8 mouse cellular contexts compared by ENCODE assay signal in the genomic region with DNA sequence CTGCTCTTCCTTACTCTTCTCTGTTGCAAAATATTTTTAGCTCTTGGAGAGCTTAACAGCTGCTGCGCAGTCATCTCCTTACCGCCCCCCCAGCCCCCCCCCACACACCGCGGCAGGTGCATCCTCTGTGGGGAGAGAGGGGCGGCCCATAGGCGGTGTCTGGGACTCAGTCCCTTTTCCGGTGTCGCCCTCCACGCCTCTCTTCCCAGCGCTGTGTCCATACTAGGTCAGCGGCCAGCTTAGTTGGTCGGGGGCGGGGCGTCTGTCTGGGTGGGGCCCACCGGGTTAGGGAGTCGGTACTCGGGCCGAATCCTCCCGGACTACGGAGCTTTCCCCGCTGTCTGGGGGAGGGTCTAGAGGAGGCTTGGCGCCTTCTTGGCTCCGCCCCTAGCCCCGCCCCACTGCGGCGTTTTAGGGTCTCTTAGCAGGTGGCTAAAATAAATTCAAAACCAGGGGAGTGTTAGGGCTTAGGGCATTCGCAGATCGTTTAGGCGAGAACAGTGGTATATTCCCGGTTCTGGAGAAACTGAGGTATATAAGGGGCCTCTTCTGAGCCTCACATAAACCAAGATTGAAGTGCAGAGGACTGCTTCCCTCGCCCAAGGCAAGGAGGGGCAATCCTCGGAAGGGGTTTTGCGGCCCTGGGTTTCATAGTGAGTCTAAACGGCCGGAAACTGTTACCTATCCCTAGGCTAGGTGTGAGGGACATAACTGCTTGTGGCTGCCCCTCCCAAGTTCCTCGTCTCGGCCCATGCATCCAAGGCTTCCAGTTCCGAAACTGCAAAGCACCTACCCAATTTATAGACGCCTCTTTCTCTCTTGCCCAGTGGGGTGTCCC. TPM values are rescaled to one million over a fixed set of nuclear protein-coding genes. Genes with fewer than 3 reads are reported as not detected.
DNase-seq lines count a peak whose midpoint lies in the region; ATAC-seq and TF ChIP-seq lines count a peak whose summit lies in the region.

No protein-coding gene starts in this region.

- H3K9ac ChIP-seq in hindbrain, embryonic 16.5 days (ENCODE audit: low read depth, low read length) = peak overlapping the region; percentile 86
- H3K9ac ChIP-seq in liver, embryonic 12.5 days = peak overlapping the region; percentile 65

- H3K9me3 ChIP-seq in hindbrain, embryonic 16.5 days (ENCODE audit: control insufficient read depth, low read length) = no peaks in the 10 kb centered on the region
- no peaks in the 10 kb centered on the region for H3K9me3 ChIP-seq in liver, embryonic 12.5 days (replicated peaks)

- H3K27me3 ChIP-seq in cerebellum, adult 2 months (ENCODE audit: control insufficient read depth, insufficient read depth, low read length) = no peaks in the 10 kb centered on the region
- no peaks in the 10 kb centered on the region for H3K27me3 ChIP-seq in hindbrain, embryonic 16.5 days (replicated peaks; ENCODE audit: control insufficient read depth, insufficient read depth, low read length)
- H3K27me3 ChIP-seq in liver, embryonic 12.5 days (replicated peaks) = peaks cover 64% of the 10 kb centered on the region

- peak; percentile 46 for DNase-seq in MEL-GATA-1-ER (ENCODE audit: extremely low read depth, low read depth)
- DNase-seq in cerebellum, adult 2 months = peak; percentile 62 to 67
- DNase-seq in gastrocnemius, postnatal 10 days = peak; percentile 73
- peak; percentile 87 for DNase-seq in naive thymus-derived CD4-positive, alpha-beta T cell, adult 2 months (ENCODE audit: low read depth)
- DNase-seq in thymus, postnatal 0 days (ENCODE audit: low spot score) = peak; percentile 91
- no peak for DNase-seq in frontal cortex, adult 2 months (ENCODE audit: extremely low spot score in 1 of 2, low spot score in 1 of 2)

- TF ChIP-seq POLR2A in cerebellum, adult 2 months (IDR thresholded peaks at IDR 0.05; ENCODE audit: borderline replicate concordance, insufficient read depth, low read length) = no peak

- peak overlapping the region; percentile 60 for H3K4me3 ChIP-seq in cerebellum, adult 2 months (replicated peaks; ENCODE audit: insufficient read depth, low read depth, low read length)
- peak overlapping the region; percentile 73 for H3K4me3 ChIP-seq in hindbrain, embryonic 16.5 days (ENCODE audit: low read length)
- H3K4me3 ChIP-seq in liver, embryonic 12.5 days = peak overlapping the region; percentile 64

- no peak for TF ChIP-seq CTCF in cerebellum, adult 2 months (IDR thresholded peaks at IDR 0.05; ENCODE audit: borderline replicate concordance, insufficient read depth, low read depth, low read length)

- no peaks in the 10 kb centered on the region for H3K36me3 ChIP-seq in hindbrain, embryonic 16.5 days (ENCODE audit: control insufficient read depth, insufficient read depth, low read length)
- H3K36me3 ChIP-seq in liver, embryonic 12.5 days = peaks cover 8% of the 10 kb centered on the region

- peak; percentile 76 for ATAC-seq in hindbrain, embryonic 16.5 days
- peak; percentile 25 for ATAC-seq in liver, embryonic 12.5 days

- peak overlapping the region; percentile 99 for H3K4me2 ChIP-seq in hindbrain, embryonic 16.5 days (ENCODE audit: low read length)
- peak overlapping the region; percentile 94 for H3K4me2 ChIP-seq in liver, embryonic 12.5 days

- 3% methylated on average over 39 of the region's 39 CpGs for WGBS in cerebellum, adult 2 months
- under 1% methylated on average over 39 of the region's 39 CpGs for WGBS in hindbrain, embryonic 16.5 days
- under 1% methylated on average over 39 of the region's 39 CpGs for WGBS in liver, embryonic 12.5 days (ENCODE audit: insufficient replicate concordance)

- peaks cover 5% of the 10 kb centered on the region; the same call in 1 of the 2 replicates for H3K4me1 ChIP-seq in cerebellum, adult 2 months (ENCODE audit: control insufficient read depth, insufficient read depth, low read length)
- H3K4me1 ChIP-seq in hindbrain, embryonic 16.5 days (ENCODE audit: control insufficient read depth, insufficient read depth, low read depth, low read length) = peaks cover 24% of the 10 kb centered on the region
- peaks cover 57% of the 10 kb centered on the region for H3K4me1 ChIP-seq in liver, embryonic 12.5 days

- H3K27ac ChIP-seq in cerebellum, adult 2 months (ENCODE audit: insufficient read depth, low read length) = no peak overlapping the region
- H3K27ac ChIP-seq in hindbrain, embryonic 16.5 days (ENCODE audit: low read depth, low read length) = peak overlapping the region; percentile 87
- peak overlapping the region; percentile 59 for H3K27ac ChIP-seq in liver, embryonic 12.5 days

RNA-seq across cellular contexts. Expression of gene Rasgrp2, which starts 0.5 kb away (rescaled TPM):
- polyA plus RNA-seq in cerebellum, adult 2 months (2012; rRNA removed) = 78.5 and 90.1 TPM in 2 replicates
- 10 to 100 TPM; 30.5 to 31.4 TPM for total RNA-seq in gastrocnemius, postnatal 10 days (2021)
- polyA plus RNA-seq in hindbrain, embryonic 16.5 days (2015; fragmentation: Nextera tagmentation; extraction: Ambion mirVana) = 184 and 232 TPM in 2 replicates
- polyA plus RNA-seq in liver, embryonic 12.5 days (2016; fragmentation: Nextera tagmentation; extraction: Ambion mirVana) = 97.8 and 106 TPM in 2 replicates
- polyA plus RNA-seq in thymus, postnatal 0 days (2015; fragmentation: Nextera tagmentation; extraction: Ambion mirVana) = 195 and 206 TPM in 2 replicates
- polyA plus RNA-seq in frontal cortex, adult 2 months (2012; rRNA removed) = 70.0 and 74.0 TPM in 2 replicates

RNA-seq across cellular contexts. Expression of gene Pygm, which starts 14.5 kb away (rescaled TPM):
- polyA plus RNA-seq in cerebellum, adult 2 months (2012; rRNA removed) = 90.1 and 101 TPM in 2 replicates
- total RNA-seq in gastrocnemius, postnatal 10 days (2021) = 1,000 to 10,000 TPM; 3,066 to 3,425 TPM
- polyA plus RNA-seq in hindbrain, embryonic 16.5 days (2015; fragmentation: Nextera tagmentation; extraction: Ambion mirVana) = 10.2 and 13.2 TPM in 2 replicates
- polyA plus RNA-seq in liver, embryonic 12.5 days (2016; fragmentation: Nextera tagmentation; extraction: Ambion mirVana) = 2.6 and 2.7 TPM in 2 replicates
- 4.2 and 6.3 TPM in 2 replicates for polyA plus RNA-seq in thymus, postnatal 0 days (2015; fragmentation: Nextera tagmentation; extraction: Ambion mirVana)
- 39.0 and 54.8 TPM in 2 replicates for polyA plus RNA-seq in frontal cortex, adult 2 months (2012; rRNA removed)

RNA-seq across cellular contexts. Expression of gene Nrxn2, which starts 19.9 kb away (rescaled TPM):
- 420 and 504 TPM in 2 replicates for polyA plus RNA-seq in cerebellum, adult 2 months (2012; rRNA removed)
- 1 to 10 TPM; 3.1 to 3.3 TPM for total RNA-seq in gastrocnemius, postnatal 10 days (2021)
- polyA plus RNA-seq in hindbrain, embryonic 16.5 days (2015; fragmentation: Nextera tagmentation; extraction: Ambion mirVana) = 29.1 and 37.1 TPM in 2 replicates
- 0.83 and 0.85 TPM in 2 replicates for polyA plus RNA-seq in liver, embryonic 12.5 days (2016; fragmentation: Nextera tagmentation; extraction: Ambion mirVana)
- polyA plus RNA-seq in thymus, postnatal 0 days (2015; fragmentation: Nextera tagmentation; extraction: Ambion mirVana) = 0.10 and 0.24 TPM in 2 replicates
- polyA plus RNA-seq in frontal cortex, adult 2 months (2012; rRNA removed) = 393 and 395 TPM in 2 replicates

RNA-seq across cellular contexts. Expression of gene Sf1, which starts 35.2 kb away (rescaled TPM):
- polyA plus RNA-seq in cerebellum, adult 2 months (2012; rRNA removed) = 175 and 196 TPM in 2 replicates
- total RNA-seq in gastrocnemius, postnatal 10 days (2021) = 100 to 1,000 TPM in 1 of 2 experiments, 10 to 100 TPM in 1; 88.6 to 123 TPM
- polyA plus RNA-seq in hindbrain, embryonic 16.5 days (2015; fragmentation: Nextera tagmentation; extraction: Ambion mirVana) = 81.4 and 106 TPM in 2 replicates
- 115 and 119 TPM in 2 replicates for polyA plus RNA-seq in liver, embryonic 12.5 days (2016; fragmentation: Nextera tagmentation; extraction: Ambion mirVana)
- polyA plus RNA-seq in thymus, postnatal 0 days (2015; fragmentation: Nextera tagmentation; extraction: Ambion mirVana) = 104 and 126 TPM in 2 replicates
- polyA plus RNA-seq in frontal cortex, adult 2 months (2012; rRNA removed) = 179 and 186 TPM in 2 replicates

RNA-seq across cellular contexts. Expression of gene Map4k2, which starts 57.7 kb away (rescaled TPM):
- polyA plus RNA-seq in cerebellum, adult 2 months (2012; rRNA removed) = 317 and 326 TPM in 2 replicates
- total RNA-seq in gastrocnemius, postnatal 10 days (2021) = 10 to 100 TPM; 11.9 to 19.3 TPM
- polyA plus RNA-seq in hindbrain, embryonic 16.5 days (2015; fragmentation: Nextera tagmentation; extraction: Ambion mirVana) = 19.6 and 23.1 TPM in 2 replicates
- polyA plus RNA-seq in liver, embryonic 12.5 days (2016; fragmentation: Nextera tagmentation; extraction: Ambion mirVana) = 9.2 and 9.3 TPM in 2 replicates
- 49.6 and 57.3 TPM in 2 replicates for polyA plus RNA-seq in thymus, postnatal 0 days (2015; fragmentation: Nextera tagmentation; extraction: Ambion mirVana)
- polyA plus RNA-seq in frontal cortex, adult 2 months (2012; rRNA removed) = 193 and 205 TPM in 2 replicates

Comparison
In these comparisons a context has a peak if more than half of its experiments do, and no peak if none do; other contexts are left out.
1. DNase-seq: peak in MEL-GATA-1-ER (single experiment), cerebellum, adult 2 months (2 of 2), gastrocnemius, postnatal 10 days (single experiment), naive thymus-derived CD4-positive, alpha-beta T cell, adult 2 months (single experiment) and thymus, postnatal 0 days (single experiment); none in frontal cortex, adult 2 months (0 of 2).
2. RNA of gene Nrxn2, which starts 19.9 kb away (polyA plus RNA-seq): 420 to 504 TPM in cerebellum, adult 2 months, 393 to 395 TPM in frontal cortex, adult 2 months and 29.1 to 37.1 TPM in hindbrain, embryonic 16.5 days; 0.83 to 0.85 TPM in liver, embryonic 12.5 days and 0.10 to 0.24 TPM in thymus, postnatal 0 days; every median in the first group is over 10 times any median in the second.
3. Peak in every context shown above with its lines, with median percentiles within 50 percentile points of each other: H3K4me3 ChIP-seq.